Mouse (Mus musculus): ENCODE measurements around the gene Adgrg6. TPM values are rescaled to one million over a fixed set of nuclear protein-coding genes. Genes with fewer than 3 reads are reported as not detected.

Adgrg6 gene
- polyA plus RNA-seq, 2 experiments = 0.38 to 0.45 TPM

DNA sequence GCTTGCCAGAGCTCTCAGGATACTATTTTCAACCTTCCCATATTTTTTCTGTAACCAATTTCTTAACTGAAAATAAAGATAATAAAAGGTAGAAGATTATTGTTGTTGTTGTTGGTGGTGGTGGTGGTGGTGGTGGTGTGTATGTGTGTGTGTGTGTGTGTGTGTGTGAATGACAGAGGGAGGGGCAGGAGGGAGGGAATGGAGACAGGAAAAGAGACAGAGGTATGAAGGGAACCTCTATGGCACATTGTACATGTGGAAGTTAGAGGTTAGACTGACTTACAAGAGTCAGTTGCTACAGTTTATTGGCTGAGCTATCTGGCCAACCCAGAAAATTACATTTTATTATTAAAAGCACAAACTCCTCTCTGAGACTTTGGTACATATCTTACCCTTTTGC, 49.8 kb downstream of the Adgrg6 start:
- Histone ChIP-seq H3K4me1 (replicated peaks; ENCODE audit: control insufficient read depth in 2 of 2, insufficient read depth in 2 of 2, low read length in 1 of 2) (no peaks in the 10 kb centered on the region), H3K27ac (no peak overlapping the region), H3K9me3 (ENCODE audit: control insufficient read depth, low read length) (no peaks in the 10 kb centered on the region), H3K27me3 (ENCODE audit: control insufficient read depth, insufficient read depth, low read length) (no peaks in the 10 kb centered on the region), H3K9ac (replicated peaks) (no peak overlapping the region), H3K4me2 (ENCODE audit: low read depth) (no peak overlapping the region), H3K36me3 (replicated peaks; ENCODE audit: control insufficient read depth, insufficient read depth, low read depth) (no peaks in the 10 kb centered on the region), H3K4me3 (ENCODE audit: insufficient read depth in 1 of 2, low read depth in 2 of 2, low read length in 2 of 2) (no peak overlapping the region)
- TF ChIP-seq EP300 (IDR thresholded peaks at IDR 0.05; ENCODE audit: low read depth) = no peak
- no peak for TF ChIP-seq CTCF (IDR thresholded peaks at IDR 0.05; ENCODE audit: low read depth)
- DNase-seq (ENCODE audit: low read depth in 3 of 3, low spot score in 3 of 3) (no peak), ATAC-seq (ENCODE audit: insufficient read depth) (no peak)

DNA sequence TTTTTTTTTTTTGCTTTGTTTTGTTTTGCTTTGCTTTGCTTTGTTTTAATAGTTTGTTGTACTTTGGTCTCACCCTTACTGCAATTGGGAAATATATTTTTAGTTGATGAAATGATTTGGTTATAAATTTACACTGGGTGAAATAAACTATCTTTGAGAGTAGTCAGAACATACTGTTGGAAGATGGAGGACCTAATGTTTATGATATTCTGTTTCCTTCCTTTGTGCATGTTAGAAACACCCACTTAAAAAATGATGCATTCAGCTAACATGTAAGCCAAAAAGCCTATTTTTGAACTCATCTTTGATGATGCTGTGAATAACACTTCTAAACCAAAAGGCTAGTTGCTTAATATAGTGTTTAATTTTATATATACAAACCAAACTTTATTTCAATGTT, 50.3 kb downstream of the Adgrg6 start:
- ATAC-seq (ENCODE audit: insufficient read depth) (no peak), DNase-seq (ENCODE audit: low read depth in 3 of 3, low spot score in 3 of 3) (no peak)
- Histone ChIP-seq H3K4me3 (ENCODE audit: insufficient read depth in 1 of 2, low read depth in 2 of 2, low read length in 2 of 2) (no peak overlapping the region), H3K4me2 (ENCODE audit: low read depth) (no peak overlapping the region), H3K27me3 (ENCODE audit: control insufficient read depth, insufficient read depth, low read length) (no peaks in the 10 kb centered on the region), H3K27ac (no peak overlapping the region), H3K9me3 (ENCODE audit: control insufficient read depth, low read length) (no peaks in the 10 kb centered on the region), H3K36me3 (replicated peaks; ENCODE audit: control insufficient read depth, insufficient read depth, low read depth) (no peaks in the 10 kb centered on the region), H3K9ac (replicated peaks) (no peak overlapping the region), H3K4me1 (replicated peaks; ENCODE audit: control insufficient read depth in 2 of 2, insufficient read depth in 2 of 2, low read length in 1 of 2) (no peaks in the 10 kb centered on the region)
- TF ChIP-seq EP300 (IDR thresholded peaks at IDR 0.05; ENCODE audit: low read depth) = no peak
- no peak for TF ChIP-seq CTCF (IDR thresholded peaks at IDR 0.05; ENCODE audit: low read depth)

DNA sequence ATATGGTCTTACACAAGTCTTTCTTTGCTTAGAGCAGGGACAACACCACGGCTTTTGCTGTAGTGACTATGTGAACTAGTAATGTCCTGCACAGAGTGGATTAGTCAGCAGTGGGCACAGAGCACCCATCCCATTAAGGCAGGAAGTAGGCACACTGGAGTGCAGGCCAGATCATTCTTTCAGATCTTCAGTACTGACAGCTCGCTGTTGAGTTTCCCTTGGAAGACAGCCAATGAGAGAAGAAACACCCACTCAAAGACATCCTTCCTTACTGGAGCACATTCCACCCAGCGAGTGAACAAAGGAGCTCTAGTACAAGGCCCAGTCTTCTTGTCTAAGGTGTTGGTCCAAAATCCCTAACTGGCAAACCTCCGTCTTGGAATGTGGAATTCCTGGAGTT, 53.6 kb downstream of the Adgrg6 start:
- DNase-seq (ENCODE audit: low read depth in 3 of 3, low spot score in 3 of 3) = no peak
- no peaks in the 10 kb centered on the region for H3K27me3 ChIP-seq (ENCODE audit: control insufficient read depth, insufficient read depth, low read length)
- no peak overlapping the region for H3K9ac ChIP-seq (replicated peaks)
- WGBS (ENCODE audit: insufficient replicate concordance) = 66% methylated on average over 4 of the region's 4 CpGs
- no peak overlapping the region for H3K4me3 ChIP-seq (ENCODE audit: insufficient read depth in 1 of 2, low read depth in 2 of 2, low read length in 2 of 2)
- no peak overlapping the region for H3K27ac ChIP-seq
- no peaks in the 10 kb centered on the region for H3K36me3 ChIP-seq (replicated peaks; ENCODE audit: control insufficient read depth, insufficient read depth, low read depth)
- no peak overlapping the region for H3K4me2 ChIP-seq (ENCODE audit: low read depth)
- TF ChIP-seq CTCF (IDR thresholded peaks at IDR 0.05; ENCODE audit: low read depth) (no peak), EP300 (IDR thresholded peaks at IDR 0.05; ENCODE audit: low read depth) (no peak)
- H3K4me1 ChIP-seq (replicated peaks; ENCODE audit: control insufficient read depth in 2 of 2, insufficient read depth in 2 of 2, low read length in 1 of 2) = no peaks in the 10 kb centered on the region
- ATAC-seq (ENCODE audit: insufficient read depth) = no peak
- no peaks in the 10 kb centered on the region for H3K9me3 ChIP-seq (ENCODE audit: control insufficient read depth, low read length)

DNA sequence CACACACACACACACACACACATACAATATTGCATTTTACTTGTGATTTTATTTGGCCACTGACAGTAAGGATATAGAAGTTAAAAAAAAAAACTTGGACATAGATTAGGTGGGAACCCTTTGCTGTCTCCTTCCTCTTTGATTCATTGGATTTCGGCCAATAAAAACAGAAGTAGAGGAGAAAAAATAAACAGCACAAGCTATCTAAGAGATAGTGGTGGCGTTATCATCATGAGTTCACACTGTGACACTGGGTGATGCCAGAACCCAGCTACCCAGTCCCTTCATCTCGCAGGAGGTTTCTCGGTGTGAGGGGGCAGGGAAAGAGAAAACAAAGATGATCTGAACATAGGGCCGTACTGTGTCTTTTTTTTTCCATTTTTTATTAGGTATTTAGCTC, 62.2 kb downstream of the Adgrg6 start:
- Histone ChIP-seq H3K4me3 (ENCODE audit: insufficient read depth in 1 of 2, low read depth in 2 of 2, low read length in 2 of 2) (no peak overlapping the region), H3K27ac (no peak overlapping the region), H3K4me1 (replicated peaks; ENCODE audit: control insufficient read depth in 2 of 2, insufficient read depth in 2 of 2, low read length in 1 of 2) (no peaks in the 10 kb centered on the region), H3K9me3 (ENCODE audit: control insufficient read depth, low read length) (no peaks in the 10 kb centered on the region), H3K9ac (replicated peaks) (no peak overlapping the region), H3K36me3 (replicated peaks; ENCODE audit: control insufficient read depth, insufficient read depth, low read depth) (no peaks in the 10 kb centered on the region), H3K4me2 (ENCODE audit: low read depth) (no peak overlapping the region), H3K27me3 (ENCODE audit: control insufficient read depth, insufficient read depth, low read length) (no peaks in the 10 kb centered on the region)
- no peak for DNase-seq (ENCODE audit: low read depth in 3 of 3, low spot score in 3 of 3)
- no peak for ATAC-seq (ENCODE audit: insufficient read depth)
- no peak for TF ChIP-seq EP300 (IDR thresholded peaks at IDR 0.05; ENCODE audit: low read depth)
- WGBS (ENCODE audit: insufficient replicate concordance) = 47% methylated on average over 5 of the region's 5 CpGs

DNA sequence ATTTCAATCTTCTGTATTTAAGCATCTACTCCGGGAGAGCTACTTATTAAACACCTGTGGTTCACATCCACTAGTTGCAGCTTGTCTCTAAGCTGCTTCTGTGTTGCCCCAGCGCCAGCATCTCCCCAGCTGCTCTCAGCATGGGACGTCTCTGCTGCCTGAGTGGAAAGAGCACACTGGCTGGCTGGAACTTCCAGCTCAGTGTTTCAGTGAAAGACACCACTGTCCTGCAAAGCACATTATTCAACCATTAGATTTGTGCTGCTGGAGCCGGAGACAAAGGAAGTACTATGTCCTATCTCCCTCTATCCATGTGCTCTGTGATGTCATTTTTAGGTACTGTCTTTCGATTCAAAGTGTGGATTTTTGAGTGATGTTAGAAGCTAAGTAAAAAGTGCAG, 63.0 kb downstream of the Adgrg6 start:
- Histone ChIP-seq H3K27ac (no peak overlapping the region), H3K36me3 (replicated peaks; ENCODE audit: control insufficient read depth, insufficient read depth, low read depth) (no peaks in the 10 kb centered on the region), H3K4me1 (replicated peaks; ENCODE audit: control insufficient read depth in 2 of 2, insufficient read depth in 2 of 2, low read length in 1 of 2) (no peaks in the 10 kb centered on the region), H3K27me3 (ENCODE audit: control insufficient read depth, insufficient read depth, low read length) (no peaks in the 10 kb centered on the region), H3K4me2 (ENCODE audit: low read depth) (no peak overlapping the region), H3K9ac (replicated peaks) (no peak overlapping the region), H3K9me3 (ENCODE audit: control insufficient read depth, low read length) (no peaks in the 10 kb centered on the region), H3K4me3 (ENCODE audit: insufficient read depth in 1 of 2, low read depth in 2 of 2, low read length in 2 of 2) (no peak overlapping the region)
- DNase-seq (ENCODE audit: low read depth in 3 of 3, low spot score in 3 of 3) (no peak), ATAC-seq (ENCODE audit: insufficient read depth) (no peak)
- TF ChIP-seq CTCF (IDR thresholded peaks at IDR 0.05; ENCODE audit: low read depth) (no peak), EP300 (IDR thresholded peaks at IDR 0.05; ENCODE audit: low read depth) (no peak)
- WGBS (ENCODE audit: insufficient replicate concordance) = 48% methylated on average over 5 of the region's 5 CpGs

DNA sequence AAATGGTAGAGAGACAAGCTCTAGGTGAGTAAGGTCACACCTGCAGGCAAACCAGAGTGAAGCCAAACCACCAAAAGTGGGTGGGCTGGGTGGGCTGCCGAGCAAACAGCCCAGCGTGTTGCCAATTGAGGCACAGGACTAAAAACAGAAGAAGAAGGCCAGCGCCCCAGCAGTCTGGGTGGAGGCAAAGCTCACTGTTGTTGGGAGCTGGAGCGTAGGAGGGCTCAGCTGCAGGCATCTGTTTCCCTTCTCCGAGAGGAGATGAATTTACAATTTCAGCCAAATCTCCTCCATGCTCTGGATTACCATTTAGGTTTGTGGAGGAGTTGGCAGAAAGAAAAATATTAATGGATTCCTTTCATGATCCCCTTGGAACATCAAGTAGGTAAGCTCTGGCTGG, 64.5 kb downstream of the Adgrg6 start:
- TF ChIP-seq CTCF (IDR thresholded peaks at IDR 0.05; ENCODE audit: low read depth) = no peak
- no peak for TF ChIP-seq EP300 (IDR thresholded peaks at IDR 0.05; ENCODE audit: low read depth)
- whole genome bisulfite sequencing (ENCODE audit: insufficient replicate concordance) = 65% methylated on average over 5 of the region's 5 CpGs
- DNase-seq (ENCODE audit: low read depth in 3 of 3, low spot score in 3 of 3) = no peak

More for the DNA sequence above, 64.5 kb downstream of the Adgrg6 start:
- no peak for ATAC-seq (ENCODE audit: insufficient read depth)
- no peaks in the 10 kb centered on the region for H3K36me3 ChIP-seq (replicated peaks; ENCODE audit: control insufficient read depth, insufficient read depth, low read depth)
- no peak overlapping the region for H3K9ac ChIP-seq (replicated peaks)
- H3K4me1 ChIP-seq (replicated peaks; ENCODE audit: control insufficient read depth in 2 of 2, insufficient read depth in 2 of 2, low read length in 1 of 2) = no peaks in the 10 kb centered on the region
- H3K4me2 ChIP-seq (ENCODE audit: low read depth) = no peak overlapping the region
- H3K9me3 ChIP-seq (ENCODE audit: control insufficient read depth, low read length) = no peaks in the 10 kb centered on the region
- H3K4me3 ChIP-seq (ENCODE audit: insufficient read depth in 1 of 2, low read depth in 2 of 2, low read length in 2 of 2) = no peak overlapping the region
- no peak overlapping the region for H3K27ac ChIP-seq
- H3K27me3 ChIP-seq (ENCODE audit: control insufficient read depth, insufficient read depth, low read length) = no peaks in the 10 kb centered on the region

All from liver, embryonic 14.5 days (tissue).